Mouse (Mus musculus) lung, postnatal 25 days (tissue): ENCODE results near the gene Gm266.

Source experiments
- DNase-seq: peaks from one replicate; pipeline ENCODE4 v3.0.0; 2022; ENCODE audit warnings: low spot score

The Gm266 gene

DNA sequence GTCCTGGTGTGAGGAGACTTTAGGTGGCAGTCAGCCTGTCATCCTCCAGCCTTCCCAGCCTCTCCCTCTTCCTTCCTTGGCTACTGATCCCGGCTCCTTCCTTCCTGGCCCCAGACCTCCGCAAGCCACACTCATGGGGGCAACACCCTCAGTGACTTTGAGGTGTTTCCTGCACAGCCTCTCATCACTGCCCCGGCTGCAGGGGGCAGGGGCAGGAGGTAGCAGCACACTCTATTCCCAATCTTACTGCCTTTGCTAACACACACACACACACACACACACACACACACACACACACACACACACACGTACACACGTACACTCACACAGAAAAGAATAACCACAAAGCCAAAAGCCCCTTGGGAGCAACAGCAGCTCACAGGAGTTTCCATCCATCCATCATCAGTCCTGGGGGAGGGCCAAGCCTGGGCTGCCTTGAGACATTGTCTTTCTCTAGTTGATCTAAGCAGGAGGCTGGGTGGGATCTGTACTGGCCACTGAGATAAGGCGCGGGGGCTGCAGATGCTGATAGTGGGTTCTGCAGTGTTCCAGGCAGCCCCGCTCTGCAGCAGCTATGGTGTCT, 50.8 kb downstream of the Gm266 start:
- DNase-seq: peak; percentile 45
